Mouse (Mus musculus): ENCODE measurements around the gene Minar1. TPM values are rescaled to one million over a fixed set of nuclear protein-coding genes. Genes with fewer than 3 reads are reported as not detected.

Minar1 gene
- total and polyA plus RNA-seq, 3 experiments, result not detected

DNA sequence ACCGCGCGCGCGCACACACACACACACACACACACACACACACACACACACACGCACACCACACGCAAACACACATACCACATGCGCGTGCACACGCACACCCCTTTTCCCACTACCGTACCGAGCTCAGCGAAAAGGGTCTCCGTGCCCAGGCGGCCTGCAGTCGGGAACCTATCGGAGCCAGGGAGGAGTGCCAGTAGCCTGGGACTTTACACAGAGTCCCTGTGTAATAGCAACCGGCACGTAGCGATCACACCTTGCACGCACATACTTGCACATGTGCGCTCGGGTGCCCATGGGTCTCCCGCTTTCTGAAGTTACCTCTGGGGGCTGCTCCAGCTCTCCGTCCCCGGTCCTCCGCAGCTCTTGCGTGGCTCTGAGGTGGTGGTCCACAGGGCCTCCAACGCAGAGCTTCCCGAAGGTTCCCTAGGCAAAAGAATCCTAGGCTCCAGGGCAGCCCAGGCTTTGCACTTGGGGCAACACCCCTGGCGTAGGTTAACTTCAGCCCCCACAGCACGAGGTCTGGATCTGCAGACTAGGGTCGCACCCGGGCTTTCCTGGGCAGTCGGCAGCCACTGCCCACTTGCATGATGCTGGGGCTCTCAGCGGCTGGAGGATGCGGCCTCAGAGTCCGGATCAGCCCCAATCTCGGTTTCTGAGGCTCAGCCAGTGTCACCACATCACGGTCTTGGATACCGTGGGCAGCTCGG is 474 bp downstream of the Minar1 start:
- no peak overlapping the region for H3K4me3 ChIP-seq
- H3K27ac ChIP-seq, result no peak overlapping the region
- no peaks in the 10 kb centered on the region for H3K79me2 ChIP-seq (replicated peaks; ENCODE audit: control insufficient read depth, insufficient read depth, low read length)
- TF ChIP-seq POLR2A (IDR thresholded peaks at IDR 0.05; ENCODE audit: insufficient read depth, low read depth, low read length), result no peak
- no peak for TF ChIP-seq CTCF (IDR thresholded peaks at IDR 0.05)
- TF ChIP-seq EP300 (IDR thresholded peaks at IDR 0.05; ENCODE audit: insufficient read depth, low read depth, low read length), result no peak
- H3K9ac ChIP-seq (ENCODE audit: low read depth, low read length), result no peak overlapping the region
- peaks cover 2% of the 10 kb centered on the region; the same call in 1 of the 2 replicates for H3K27me3 ChIP-seq (ENCODE audit: control insufficient read depth, insufficient read depth, low read length)
- no peaks in the 10 kb centered on the region for H3K4me1 ChIP-seq (ENCODE audit: control insufficient read depth, insufficient read depth, low read length)
- WGBS, result 2% methylated on average over 42 of the region's 42 CpGs
- DNase-seq, result no peak
- no peaks in the 10 kb centered on the region for H3K36me3 ChIP-seq (ENCODE audit: control insufficient read depth, insufficient read depth, low read length)
- intact Hi-C loops (cut with DNase I), result no loop called here

DNA sequence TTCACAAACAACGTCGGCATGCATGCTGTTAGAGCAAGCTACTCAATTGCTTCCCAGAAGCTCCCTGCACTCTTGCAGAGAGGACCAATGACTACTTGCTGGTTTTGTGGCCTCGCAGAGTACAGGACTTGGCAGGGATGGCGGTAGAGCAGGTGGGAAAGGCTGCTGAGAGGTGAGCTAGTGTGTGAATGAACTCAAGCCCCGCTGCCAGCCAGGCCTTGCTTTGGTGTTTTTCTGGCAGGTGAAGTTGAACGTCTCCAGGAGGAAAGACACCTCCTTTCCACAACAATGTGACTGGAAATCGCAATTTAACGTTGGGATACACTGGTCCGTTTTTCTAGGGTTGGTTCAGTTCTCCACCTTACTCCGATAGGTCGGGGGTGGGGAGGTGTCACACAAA is 1.2 kb downstream of the Minar1 start:
- no peak for DNase-seq
- TF ChIP-seq EP300 (IDR thresholded peaks at IDR 0.05; ENCODE audit: insufficient read depth, low read depth, low read length) (no peak), CTCF (IDR thresholded peaks at IDR 0.05) (no peak), POLR2A (IDR thresholded peaks at IDR 0.05; ENCODE audit: insufficient read depth, low read depth, low read length) (no peak)
- Histone ChIP-seq H3K36me3 (ENCODE audit: control insufficient read depth, insufficient read depth, low read length) (no peaks in the 10 kb centered on the region), H3K27ac (no peak overlapping the region), H3K9ac (ENCODE audit: low read depth, low read length) (no peak overlapping the region), H3K79me2 (replicated peaks; ENCODE audit: control insufficient read depth, insufficient read depth, low read length) (no peaks in the 10 kb centered on the region), H3K4me1 (ENCODE audit: control insufficient read depth, insufficient read depth, low read length) (no peaks in the 10 kb centered on the region), H3K27me3 (ENCODE audit: control insufficient read depth, insufficient read depth, low read length) (peaks cover 2% of the 10 kb centered on the region; the same call in 1 of the 2 replicates), H3K4me3 (no peak overlapping the region)
- 11% methylated on average over 11 of the region's 11 CpGs for WGBS
- intact Hi-C loops (cut with DNase I), result no loop called here

GRCm38 (mm10) chr9:89620347-89620746 is 2.6 kb downstream of the Minar1 start:
- Histone ChIP-seq H3K36me3 (ENCODE audit: control insufficient read depth, insufficient read depth, low read length) (no peaks in the 10 kb centered on the region), H3K27me3 (ENCODE audit: control insufficient read depth, insufficient read depth, low read length) (peaks cover 2% of the 10 kb centered on the region; the same call in 1 of the 2 replicates), H3K9ac (ENCODE audit: low read depth, low read length) (no peak overlapping the region), H3K4me1 (ENCODE audit: control insufficient read depth, insufficient read depth, low read length) (no peaks in the 10 kb centered on the region), H3K79me2 (replicated peaks; ENCODE audit: control insufficient read depth, insufficient read depth, low read length) (no peaks in the 10 kb centered on the region), H3K27ac (no peak overlapping the region), H3K4me3 (no peak overlapping the region)
- no peak for DNase-seq
- intact Hi-C loops (cut with DNase I), result no loop called here
- WGBS, result 20% methylated on average over 6 of the region's 6 CpGs
- TF ChIP-seq CTCF (IDR thresholded peaks at IDR 0.05) (no peak), POLR2A (IDR thresholded peaks at IDR 0.05; ENCODE audit: insufficient read depth, low read depth, low read length) (no peak), EP300 (IDR thresholded peaks at IDR 0.05; ENCODE audit: insufficient read depth, low read depth, low read length) (no peak)

- Histone ChIP-seq H3K27me3 (ENCODE audit: control insufficient read depth, insufficient read depth, low read length) (peaks cover 2% of the 10 kb centered on the region; the same call in 1 of the 2 replicates), H3K4me1 (ENCODE audit: control insufficient read depth, insufficient read depth, low read length) (no peaks in the 10 kb centered on the region), H3K9ac (ENCODE audit: low read depth, low read length) (no peak overlapping the region), H3K36me3 (ENCODE audit: control insufficient read depth, insufficient read depth, low read length) (no peaks in the 10 kb centered on the region), H3K27ac (no peak overlapping the region), H3K4me3 (no peak overlapping the region), H3K79me2 (replicated peaks; ENCODE audit: control insufficient read depth, insufficient read depth, low read length) (no peaks in the 10 kb centered on the region)
- WGBS, result 89% methylated on average over 2 of the region's 2 CpGs
- no peak for TF ChIP-seq EP300 (IDR thresholded peaks at IDR 0.05; ENCODE audit: insufficient read depth, low read depth, low read length)
- TF ChIP-seq CTCF (IDR thresholded peaks at IDR 0.05), result no peak
- no peak for TF ChIP-seq POLR2A (IDR thresholded peaks at IDR 0.05; ENCODE audit: insufficient read depth, low read depth, low read length)
- no peak for DNase-seq
- intact Hi-C loops (cut with DNase I), result no loop called here
These were observed 6.0 kb downstream of the Minar1 start for GRCm38 (mm10) chr9:89616946-89617345.

DNA sequence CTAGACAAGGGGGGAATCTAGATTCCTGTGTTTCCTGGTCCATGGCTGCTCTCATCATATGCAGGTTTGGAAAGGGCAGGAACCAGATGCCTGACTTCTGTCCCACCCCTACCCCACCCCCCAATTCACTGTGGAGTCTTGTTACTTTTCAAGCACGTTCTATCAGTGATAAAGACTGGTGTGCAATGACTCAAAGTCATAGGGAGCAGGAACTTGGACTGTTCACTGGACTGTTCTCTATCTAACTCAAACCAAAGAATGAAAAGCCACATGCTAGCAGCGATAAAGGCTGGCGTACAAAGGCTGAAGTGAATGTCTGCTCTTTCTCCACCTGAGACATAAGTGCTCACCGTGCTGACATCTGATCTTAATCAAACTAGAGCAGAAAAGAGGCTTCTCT is 12.3 kb downstream of the Minar1 start:
- intact Hi-C loops (cut with DNase I), result no loop called here

DNA sequence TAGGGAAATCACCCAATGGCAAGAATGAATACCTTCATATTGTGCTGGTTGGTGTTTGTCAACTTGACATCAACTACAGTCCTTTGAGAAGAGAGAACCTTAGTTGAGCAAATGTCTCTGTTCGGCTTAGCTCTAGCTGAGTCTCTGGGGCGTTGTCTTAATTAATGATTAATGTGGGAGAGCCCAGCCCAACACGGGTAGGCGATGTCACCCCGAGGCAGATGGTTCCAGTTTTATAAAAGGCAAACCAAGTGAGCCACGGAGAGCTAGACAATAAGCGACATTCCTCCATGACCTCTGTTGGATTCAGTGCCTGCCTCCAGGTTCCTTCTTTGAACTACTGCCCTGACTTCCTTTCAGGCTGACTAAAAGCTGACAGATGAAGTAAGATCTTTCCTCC is 15.6 kb downstream of the Minar1 start:
- 82% methylated on average over 7 of the region's 7 CpGs for WGBS
- Histone ChIP-seq H3K9ac (ENCODE audit: low read depth, low read length) (no peak overlapping the region), H3K79me2 (replicated peaks; ENCODE audit: control insufficient read depth, insufficient read depth, low read length) (no peaks in the 10 kb centered on the region), H3K27ac (no peak overlapping the region), H3K27me3 (ENCODE audit: control insufficient read depth, insufficient read depth, low read length) (no peaks in the 10 kb centered on the region), H3K36me3 (ENCODE audit: control insufficient read depth, insufficient read depth, low read length) (no peaks in the 10 kb centered on the region), H3K4me1 (ENCODE audit: control insufficient read depth, insufficient read depth, low read length) (no peaks in the 10 kb centered on the region), H3K4me3 (no peak overlapping the region)
- TF ChIP-seq POLR2A (IDR thresholded peaks at IDR 0.05; ENCODE audit: insufficient read depth, low read depth, low read length) (no peak), EP300 (IDR thresholded peaks at IDR 0.05; ENCODE audit: insufficient read depth, low read depth, low read length) (no peak), CTCF (IDR thresholded peaks at IDR 0.05) (no peak)
- intact Hi-C loops (cut with DNase I), result no loop called here
- DNase-seq, result no peak

More for the DNA sequence above, 12.3 kb downstream of the Minar1 start:
- H3K79me2 ChIP-seq (replicated peaks; ENCODE audit: control insufficient read depth, insufficient read depth, low read length), result no peaks in the 10 kb centered on the region
- H3K4me3 ChIP-seq, result no peak overlapping the region
- no peaks in the 10 kb centered on the region for H3K27me3 ChIP-seq (ENCODE audit: control insufficient read depth, insufficient read depth, low read length)
- no peaks in the 10 kb centered on the region for H3K36me3 ChIP-seq (ENCODE audit: control insufficient read depth, insufficient read depth, low read length)
- no peak for DNase-seq
- no peaks in the 10 kb centered on the region for H3K4me1 ChIP-seq (ENCODE audit: control insufficient read depth, insufficient read depth, low read length)
- no peak overlapping the region for H3K27ac ChIP-seq
- H3K9ac ChIP-seq (ENCODE audit: low read depth, low read length), result no peak overlapping the region
- no peak for TF ChIP-seq POLR2A (IDR thresholded peaks at IDR 0.05; ENCODE audit: insufficient read depth, low read depth, low read length)
- no peak for TF ChIP-seq EP300 (IDR thresholded peaks at IDR 0.05; ENCODE audit: insufficient read depth, low read depth, low read length)
- 13% methylated on average over 4 of the region's 4 CpGs for WGBS
